Mouse (Mus musculus) kidney, adult 2 months (tissue): ENCODE data around the gene Cltrn.

Experiments used
- CTCF ChIP-seq: fragments of 200-500 bp; conservative IDR thresholded peaks from 2 replicates; pipeline ENCODE4 v1.5.1; 2011; ENCODE audit warnings: low read depth, mild to moderate bottlenecking, control low read depth, low read length, moderate library complexity, mixed read lengths; ENCODE audit not compliant: insufficient read depth, insufficient read length
- POLR2A ChIP-seq: fragments of 200-500 bp; IDR thresholded peaks from one replicate; pipeline ENCODE4 v1.6.1; 2011; ENCODE audit warnings: low read depth, low read length, control low read depth

DNA sequence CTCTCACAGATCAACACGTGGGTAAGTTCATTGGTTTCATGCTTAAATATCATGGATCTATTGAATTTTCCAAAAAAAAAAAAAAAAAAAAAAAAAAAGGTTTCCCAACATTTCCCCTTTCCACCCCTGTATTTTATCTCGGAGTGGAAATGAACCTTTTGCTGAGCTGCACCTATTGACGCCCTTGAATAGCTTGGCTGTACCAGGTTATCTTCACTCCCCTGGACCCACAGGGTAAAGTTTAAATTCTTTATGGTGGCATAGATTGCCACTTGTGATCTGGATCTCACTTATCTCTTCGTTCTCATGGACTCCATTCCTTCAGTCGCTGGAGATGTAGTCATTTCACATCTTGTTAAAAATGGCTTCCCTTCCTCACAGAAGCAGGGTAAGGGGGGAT lies 66.0 kb downstream of the Cltrn start:
- TF ChIP-seq CTCF: no peak
- no peak for TF ChIP-seq POLR2A
